Mouse (Mus musculus): Measurements from ENCODE around the gene Rad9b. TPM values are rescaled to one million over a fixed set of nuclear protein-coding genes. Genes with fewer than 3 reads are reported as not detected.

Gene Rad9b
- polyA plus RNA-seq, 1 experiment from 2014 or later, result 9.7 TPM

DNA sequence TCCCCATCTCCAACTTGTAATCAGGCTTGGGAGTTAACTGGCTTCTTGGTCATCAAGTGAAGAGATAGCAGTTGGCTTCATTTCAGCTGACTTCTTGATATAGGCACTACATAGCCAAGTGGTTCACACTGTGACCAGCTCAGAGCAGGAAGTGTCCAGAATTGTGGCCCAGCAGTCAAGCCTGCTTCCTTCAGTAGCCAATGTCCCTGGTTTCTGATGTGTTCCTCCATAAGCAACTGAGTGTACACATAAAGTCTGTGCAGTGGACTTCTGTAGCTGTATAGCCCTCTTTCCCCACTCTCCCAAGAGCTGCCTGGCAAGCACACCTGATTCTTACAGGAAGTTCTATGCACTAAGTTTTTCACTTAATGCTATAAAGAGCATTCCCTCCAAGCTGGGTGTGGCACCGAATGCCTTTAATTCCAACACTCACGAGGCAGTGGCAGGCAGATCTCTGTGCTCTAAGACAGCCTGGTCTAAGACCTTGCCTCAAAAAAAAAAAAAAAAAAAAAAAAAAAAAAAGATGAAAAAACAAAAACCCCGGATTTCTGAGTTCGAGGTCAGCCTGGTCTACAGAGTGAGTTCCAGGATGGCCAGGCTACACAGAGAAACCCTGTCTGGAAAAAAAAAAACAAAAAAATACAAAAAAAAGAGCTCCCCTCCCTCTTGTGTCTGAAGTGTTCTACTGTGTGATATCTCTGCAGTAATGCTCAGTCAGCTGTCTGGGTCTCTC lies 23.2 kb upstream of the Rad9b start:
- DNase-seq (ENCODE audit: low spot score, missing footprints), result peak; percentile 79
- no peak overlapping the region for H3K9ac ChIP-seq (ENCODE audit: low read length)
- peaks cover 8% of the 10 kb centered on the region; the same call in 1 of the 2 replicates for H3K4me1 ChIP-seq (ENCODE audit: control insufficient read depth, insufficient read depth, low read length)
- 95% methylated on average over 4 of the region's 4 CpGs for WGBS
- no peak overlapping the region for H3K27ac ChIP-seq (ENCODE audit: low read depth, low read length)
- ATAC-seq (ENCODE audit: low FRiP score), result no peak
- H3K9me3 ChIP-seq (ENCODE audit: control insufficient read depth, low read length), result no peaks in the 10 kb centered on the region
- no peaks in the 10 kb centered on the region for H3K27me3 ChIP-seq (ENCODE audit: control insufficient read depth, insufficient read depth, low read length)
- peaks cover 10% of the 10 kb centered on the region for H3K36me3 ChIP-seq (ENCODE audit: control insufficient read depth, insufficient read depth, low read length)
- H3K4me3 ChIP-seq (ENCODE audit: low read depth, low read length), result no peak overlapping the region
- H3K4me2 ChIP-seq, result no peak overlapping the region

DNA sequence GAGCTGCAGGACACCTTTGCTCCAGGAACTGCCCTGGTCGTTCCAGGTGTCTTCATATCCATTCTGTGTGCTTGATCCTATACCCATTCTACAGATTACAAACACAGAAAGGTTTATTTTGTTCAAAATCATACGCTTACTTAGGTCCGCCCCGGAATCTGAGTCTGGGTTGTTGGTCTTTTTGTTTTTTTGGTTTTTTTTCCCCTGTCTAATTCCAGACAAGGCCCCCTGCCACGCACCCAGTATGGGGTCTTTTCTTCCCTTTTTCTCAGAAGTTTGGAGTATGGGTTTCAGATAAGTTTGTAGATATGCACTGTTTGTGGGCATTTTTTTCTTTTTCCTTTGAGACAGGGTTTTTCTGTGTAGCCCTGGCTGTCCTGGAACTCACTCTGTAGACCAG lies 18.8 kb upstream of the Rad9b start:
- H3K4me1 ChIP-seq (ENCODE audit: control insufficient read depth, insufficient read depth, low read length), result peaks cover 13% of the 10 kb centered on the region; the same call in 1 of the 2 replicates

DNA sequence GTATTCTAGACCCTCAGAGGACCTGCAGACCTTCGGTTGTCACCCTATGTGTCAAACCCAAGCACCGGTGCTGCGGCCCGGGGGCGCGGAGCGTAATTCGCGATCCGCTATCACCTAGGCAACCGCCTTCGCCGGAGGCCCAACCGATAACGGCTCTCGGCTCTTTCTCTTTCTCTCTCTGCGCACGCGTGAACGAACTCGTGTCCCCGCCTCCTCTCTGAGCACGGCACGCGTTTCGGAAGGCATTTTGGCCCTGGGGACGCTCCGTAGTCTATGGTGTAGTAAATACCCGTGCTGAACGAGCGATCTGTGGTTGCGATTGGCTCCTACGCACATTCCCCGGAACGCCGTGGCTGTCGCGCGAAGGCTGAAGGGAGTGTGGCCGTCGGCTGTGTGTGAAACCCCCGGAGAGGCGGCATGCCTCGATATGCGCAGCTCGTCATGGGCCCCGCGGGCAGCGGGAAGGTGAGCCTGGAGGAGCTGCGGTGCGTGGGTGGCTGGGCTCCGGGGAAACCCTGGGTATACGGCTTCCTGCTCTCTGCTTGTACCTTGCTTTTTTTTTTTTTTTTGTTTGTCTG lies 18.2 kb upstream of the Rad9b start, which contains the start of gene Fam216a:
Gene Fam216a, minus strand, starts transcription at position 173 of the 578 bp plus-strand sequence.
- peak; percentile 94 for ATAC-seq (ENCODE audit: low FRiP score)
- Histone ChIP-seq H3K27ac (ENCODE audit: low read depth, low read length) (peak within 1 kb of the TSS; percentile 85), H3K4me2 (peak within 1 kb of the TSS; percentile 78), H3K36me3 (ENCODE audit: control insufficient read depth, insufficient read depth, low read length) (peaks cover 3% of the 10 kb centered on the region; the same call in 1 of the 2 replicates), H3K4me3 (ENCODE audit: low read depth, low read length) (peak within 1 kb of the TSS; percentile 64), H3K4me1 (ENCODE audit: control insufficient read depth, insufficient read depth, low read length) (peaks cover 13% of the 10 kb centered on the region; the same call in 1 of the 2 replicates), H3K9ac (ENCODE audit: low read length) (peak within 1 kb of the TSS; percentile 76), H3K27me3 (ENCODE audit: control insufficient read depth, insufficient read depth, low read length) (no peaks in the 10 kb centered on the region), H3K9me3 (ENCODE audit: control insufficient read depth, low read length) (no peaks in the 10 kb centered on the region)
- peak; percentile 100 for DNase-seq (ENCODE audit: low spot score, missing footprints)
- WGBS, result under 1% methylated on average over 53 of the region's 53 CpGs

More for the DNA sequence above, 18.8 kb upstream of the Rad9b start:
- Histone ChIP-seq H3K4me2 (peak overlapping the region; percentile 78), H3K27ac (ENCODE audit: low read depth, low read length) (peak overlapping the region; percentile 74), H3K27me3 (ENCODE audit: control insufficient read depth, insufficient read depth, low read length) (no peaks in the 10 kb centered on the region), H3K9ac (ENCODE audit: low read length) (peak overlapping the region; percentile 66), H3K36me3 (ENCODE audit: control insufficient read depth, insufficient read depth, low read length) (peaks cover 3% of the 10 kb centered on the region; the same call in 1 of the 2 replicates), H3K4me3 (ENCODE audit: low read depth, low read length) (peak overlapping the region; percentile 64), H3K9me3 (ENCODE audit: control insufficient read depth, low read length) (no peaks in the 10 kb centered on the region)
- WGBS, result 6% methylated on average over 5 of the region's 5 CpGs
- no peak for ATAC-seq (ENCODE audit: low FRiP score)
- DNase-seq (ENCODE audit: low spot score, missing footprints), result no peak

DNA sequence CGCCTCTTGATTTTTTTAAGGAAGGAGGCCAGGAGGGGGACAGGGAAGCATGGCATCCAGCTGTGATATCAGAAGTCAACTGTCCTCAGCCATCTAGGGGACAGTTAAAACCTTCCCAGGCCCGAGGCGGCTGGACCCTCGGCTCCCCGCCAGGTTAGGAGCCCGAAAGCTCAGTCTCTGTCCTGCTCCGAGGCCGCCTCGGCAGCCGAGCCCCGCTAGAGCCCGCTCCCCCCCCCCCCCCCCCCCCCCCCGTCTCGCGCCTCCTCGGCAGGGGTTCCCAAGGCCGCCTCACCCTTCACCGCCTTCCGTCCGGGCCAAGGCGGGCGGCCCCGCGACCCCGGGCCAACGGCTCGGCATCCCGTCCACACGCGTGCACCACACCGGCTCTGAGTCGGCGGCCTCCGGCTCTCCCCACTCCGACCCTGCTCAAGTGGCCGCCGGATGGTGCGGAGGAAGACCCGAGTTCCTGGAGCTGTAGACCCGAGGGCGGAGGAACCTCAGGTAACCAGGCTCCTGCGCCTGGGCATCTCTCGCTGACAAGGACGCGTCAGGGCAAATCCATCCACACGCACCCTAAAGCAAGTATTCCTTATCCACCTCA lies 17.7 kb upstream of the Rad9b start, which contains the start of gene Gpn3:
Gene Gpn3, plus strand, starts transcription at position 286 of the 601 bp plus-strand sequence.
- Histone ChIP-seq H3K9me3 (ENCODE audit: control insufficient read depth, low read length) (no peaks in the 10 kb centered on the region), H3K36me3 (ENCODE audit: control insufficient read depth, insufficient read depth, low read length) (peaks cover 7% of the 10 kb centered on the region), H3K27ac (ENCODE audit: low read depth, low read length) (peak within 1 kb of the TSS; percentile 85), H3K4me1 (ENCODE audit: control insufficient read depth, insufficient read depth, low read length) (peaks cover 13% of the 10 kb centered on the region; the same call in 1 of the 2 replicates), H3K27me3 (ENCODE audit: control insufficient read depth, insufficient read depth, low read length) (no peaks in the 10 kb centered on the region), H3K4me3 (ENCODE audit: low read depth, low read length) (peak within 1 kb of the TSS; percentile 64), H3K9ac (ENCODE audit: low read length) (peak within 1 kb of the TSS; percentile 76), H3K4me2 (peak within 1 kb of the TSS; percentile 78)
- ATAC-seq (ENCODE audit: low FRiP score) (peak; percentile 87), DNase-seq (ENCODE audit: low spot score, missing footprints) (peak; percentile 93)
- under 1% methylated on average over 35 of the region's 46 CpGs for WGBS

DNA sequence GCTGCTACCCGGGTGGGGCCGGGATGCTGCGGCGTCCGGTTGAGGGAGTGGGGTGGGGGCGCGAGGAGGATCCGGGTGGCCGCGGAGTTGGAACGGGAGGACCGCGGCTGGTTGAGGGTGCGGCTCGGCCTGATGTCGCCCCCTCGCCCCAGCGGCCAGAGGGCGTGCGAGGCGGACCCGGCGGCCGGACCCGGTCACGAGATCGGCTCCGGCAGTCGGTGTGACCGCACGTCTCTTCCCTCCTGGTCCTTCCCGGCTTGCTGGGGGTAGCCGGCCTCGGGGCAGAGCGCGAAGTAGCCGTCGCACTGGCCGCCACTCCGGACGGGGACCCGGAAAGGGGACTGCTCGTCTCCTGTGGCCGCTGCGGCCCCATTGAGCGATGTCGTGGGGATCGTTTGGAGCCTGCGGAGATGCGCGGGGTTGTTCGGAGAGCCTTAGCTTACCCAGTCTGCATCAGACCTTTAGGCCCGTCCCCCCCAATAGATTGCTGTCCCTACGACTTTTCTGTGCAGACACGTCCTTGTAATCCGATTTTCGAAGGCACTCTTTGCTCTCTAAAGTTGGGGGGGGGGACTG lies 547 bp upstream of the Rad9b start:
- H3K36me3 ChIP-seq (ENCODE audit: control insufficient read depth, insufficient read depth, low read length), result no peaks in the 10 kb centered on the region
- H3K4me1 ChIP-seq (ENCODE audit: control insufficient read depth, insufficient read depth, low read length), result 0 out of 2 replicates have a peak, but pooled peaks cover 2% of the 10 kb centered on the region
- no peaks in the 10 kb centered on the region for H3K9me3 ChIP-seq (ENCODE audit: control insufficient read depth, low read length)
- 0 out of 2 replicates have a peak overlapping the region, but pooled peaks have one; percentile 12 for H3K27ac ChIP-seq (ENCODE audit: low read depth, low read length)
- H3K27me3 ChIP-seq (ENCODE audit: control insufficient read depth, insufficient read depth, low read length), result no peaks in the 10 kb centered on the region
- 1% methylated on average over 57 of the region's 57 CpGs for WGBS
- peak overlapping the region; percentile 86 for H3K9ac ChIP-seq (ENCODE audit: low read length)
- ATAC-seq (ENCODE audit: low FRiP score) (peak; percentile 86), DNase-seq (ENCODE audit: low spot score, missing footprints) (no peak)
- H3K4me2 ChIP-seq, result peak overlapping the region; percentile 84
- peak overlapping the region; percentile 93 for H3K4me3 ChIP-seq (ENCODE audit: low read depth, low read length)

DNA sequence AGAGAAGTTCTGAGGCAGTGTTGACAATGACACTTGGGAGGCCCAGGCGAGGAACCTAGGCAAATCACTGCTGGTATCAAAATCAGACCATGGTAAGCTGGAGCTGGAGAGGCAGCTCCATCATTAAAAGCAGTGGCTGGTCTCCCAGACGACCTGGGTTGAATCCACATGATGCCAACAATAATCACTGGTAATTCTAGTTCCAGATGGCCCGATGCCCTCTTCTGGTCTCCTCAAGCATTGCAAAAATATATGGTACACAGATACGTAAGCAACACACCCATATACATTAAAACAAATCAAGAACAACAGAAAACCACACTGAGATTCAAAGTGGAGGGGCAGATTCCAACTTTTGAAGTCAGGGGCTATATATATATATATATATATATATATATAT lies 8.3 kb downstream of the Rad9b start:
- no peak for DNase-seq (ENCODE audit: low spot score, missing footprints)
- ATAC-seq (ENCODE audit: low FRiP score), result no peak
- H3K36me3 ChIP-seq (ENCODE audit: control insufficient read depth, insufficient read depth, low read length), result no peaks in the 10 kb centered on the region
- 84% methylated on average over 4 of the region's 4 CpGs for WGBS
- no peaks in the 10 kb centered on the region for H3K27me3 ChIP-seq (ENCODE audit: control insufficient read depth, insufficient read depth, low read length)
- no peak overlapping the region for H3K4me2 ChIP-seq
- no peaks in the 10 kb centered on the region for H3K4me1 ChIP-seq (ENCODE audit: control insufficient read depth, insufficient read depth, low read length)
- no peak overlapping the region for H3K4me3 ChIP-seq (ENCODE audit: low read depth, low read length)
- H3K9me3 ChIP-seq (ENCODE audit: control insufficient read depth, low read length), result no peaks in the 10 kb centered on the region; the same call in 1 of the 2 replicates
- no peak overlapping the region for H3K27ac ChIP-seq (ENCODE audit: low read depth, low read length)
- H3K9ac ChIP-seq (ENCODE audit: low read length), result no peak overlapping the region

DNA sequence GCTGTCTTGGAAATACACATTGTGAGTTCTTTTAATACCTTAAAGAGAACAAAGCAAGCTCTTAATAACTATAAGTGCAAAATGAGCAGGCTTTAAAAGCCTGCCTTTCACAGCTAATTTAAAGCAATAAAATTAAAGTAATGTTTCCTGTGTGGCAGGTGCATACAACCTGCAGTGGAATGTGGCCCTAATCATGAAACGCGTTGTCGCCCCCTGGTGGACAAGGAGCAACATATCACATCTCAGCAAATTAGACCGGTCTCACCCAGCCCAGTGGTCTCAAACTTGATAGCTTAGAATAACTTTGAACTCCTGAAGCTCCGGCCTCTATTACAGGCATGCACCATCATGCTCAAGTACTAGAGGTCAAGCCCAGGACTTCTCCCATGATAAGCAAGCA lies 9.8 kb downstream of the Rad9b start:
- no peaks in the 10 kb centered on the region for H3K27me3 ChIP-seq (ENCODE audit: control insufficient read depth, insufficient read depth, low read length)
- H3K4me2 ChIP-seq, result no peak overlapping the region
- no peaks in the 10 kb centered on the region for H3K36me3 ChIP-seq (ENCODE audit: control insufficient read depth, insufficient read depth, low read length)
- no peak overlapping the region for H3K4me3 ChIP-seq (ENCODE audit: low read depth, low read length)
- peak; percentile 93 for DNase-seq (ENCODE audit: low spot score, missing footprints)
- 10% methylated on average over 5 of the region's 5 CpGs for WGBS
- no peak overlapping the region for H3K27ac ChIP-seq (ENCODE audit: low read depth, low read length)
- ATAC-seq (ENCODE audit: low FRiP score), result no peak
- no peak overlapping the region for H3K9ac ChIP-seq (ENCODE audit: low read length)
- H3K9me3 ChIP-seq (ENCODE audit: control insufficient read depth, low read length), result no peaks in the 10 kb centered on the region; the same call in 1 of the 2 replicates
- no peaks in the 10 kb centered on the region for H3K4me1 ChIP-seq (ENCODE audit: control insufficient read depth, insufficient read depth, low read length)

DNA sequence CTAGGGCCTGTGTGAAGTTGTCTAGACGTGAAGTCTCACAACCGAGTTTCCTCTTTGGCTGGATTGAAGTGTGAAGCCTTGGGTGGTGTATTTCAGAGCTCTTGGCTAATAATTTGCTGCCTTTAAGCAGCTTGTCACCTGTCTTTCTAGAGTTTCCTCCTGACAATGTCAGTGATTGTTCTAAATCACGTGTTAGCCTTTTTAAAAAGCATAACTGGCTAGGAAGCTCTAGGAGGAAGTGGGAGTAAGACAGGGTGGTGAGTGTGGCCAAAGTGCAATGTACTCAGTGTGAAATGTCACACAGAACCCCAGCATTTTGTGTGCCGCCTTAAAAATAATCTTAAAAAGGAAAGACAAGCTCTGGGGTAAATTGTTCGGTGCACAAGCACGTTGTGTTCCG lies 10.3 kb downstream of the Rad9b start:
- Histone ChIP-seq H3K9me3 (ENCODE audit: control insufficient read depth, low read length) (no peaks in the 10 kb centered on the region; the same call in 1 of the 2 replicates), H3K27ac (ENCODE audit: low read depth, low read length) (no peak overlapping the region), H3K4me2 (no peak overlapping the region), H3K4me1 (ENCODE audit: control insufficient read depth, insufficient read depth, low read length) (no peaks in the 10 kb centered on the region), H3K36me3 (ENCODE audit: control insufficient read depth, insufficient read depth, low read length) (no peaks in the 10 kb centered on the region), H3K4me3 (ENCODE audit: low read depth, low read length) (no peak overlapping the region), H3K27me3 (ENCODE audit: control insufficient read depth, insufficient read depth, low read length) (no peaks in the 10 kb centered on the region), H3K9ac (ENCODE audit: low read length) (no peak overlapping the region)
- DNase-seq (ENCODE audit: low spot score, missing footprints) (no peak), ATAC-seq (ENCODE audit: low FRiP score) (no peak)
- 63% methylated on average over 7 of the region's 7 CpGs for WGBS
